Mouse (Mus musculus) brain, embryonic 14.5 days (tissue): ENCODE results near the gene Mlx. TPM values are rescaled to one million over a fixed set of nuclear protein-coding genes. Genes with fewer than 3 reads are reported as not detected.

Experiments used
- DNase-seq: peaks from one replicate; pipeline ENCODE4 v3.0.0-alpha.2; 2011; ENCODE audit warnings: low read depth
- CTCF ChIP-seq: fragments of 200-500 bp; IDR thresholded peaks from 2 replicates; pipeline ENCODE4 v1.5.1; 2012; ENCODE audit warnings: inconsistent platforms, mild to moderate bottlenecking, moderate library complexity, borderline replicate concordance; ENCODE audit not compliant: insufficient read depth, insufficient read length; ENCODE audit errors: extremely low read depth
- POLR2A ChIP-seq: fragments of 200-500 bp; IDR thresholded peaks from 2 replicates; pipeline ENCODE4 v1.6.1; 2012; ENCODE audit warnings: mild to moderate bottlenecking, inconsistent platforms, borderline replicate concordance; ENCODE audit not compliant: poor library complexity, insufficient read depth, insufficient read length, severe bottlenecking; ENCODE audit errors: extremely low read depth
- polyA plus RNA-seq: library from polyadenylated mRNA; depleted of rRNA; stranded (reverse); fragments of >200 nt; gene quantifications from 2 replicates; pipeline ENCODE4 v1.2.3, GENCODE M21; 2012; rRNA removed

Mlx gene
- polyA plus RNA-seq, 1 experiment, result 57.7 TPM

DNA sequence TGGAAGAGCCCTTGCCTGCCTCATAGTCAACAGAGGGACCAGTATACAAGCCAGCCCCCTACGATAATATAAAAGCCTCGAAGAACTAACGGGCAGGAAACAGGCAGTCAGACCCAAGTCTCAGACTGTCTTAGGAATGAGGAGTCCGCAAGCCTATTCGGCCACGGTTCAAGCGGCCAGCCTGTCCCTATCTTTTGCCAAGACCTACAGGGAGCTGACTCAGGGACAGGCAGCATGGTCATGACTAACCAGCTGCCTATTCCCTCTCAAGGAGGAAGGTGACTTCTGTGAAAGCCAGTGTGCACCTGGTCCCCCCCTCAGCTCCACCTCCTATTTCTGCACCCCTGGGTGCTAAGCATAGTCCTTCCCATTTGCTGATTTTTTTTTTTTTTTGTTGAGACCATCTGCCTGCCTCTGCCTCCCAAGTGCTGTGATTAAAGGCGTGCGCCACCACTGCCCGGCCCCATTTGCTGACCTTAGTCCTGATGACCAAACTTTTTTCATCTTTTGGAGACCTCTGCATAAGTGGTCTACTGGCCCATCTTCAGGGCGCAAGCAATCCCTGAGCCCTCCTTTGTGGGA is 42.0 kb downstream of the Mlx start:
- no peak for TF ChIP-seq CTCF
- no peak for TF ChIP-seq POLR2A
- no peak for DNase-seq

DNA sequence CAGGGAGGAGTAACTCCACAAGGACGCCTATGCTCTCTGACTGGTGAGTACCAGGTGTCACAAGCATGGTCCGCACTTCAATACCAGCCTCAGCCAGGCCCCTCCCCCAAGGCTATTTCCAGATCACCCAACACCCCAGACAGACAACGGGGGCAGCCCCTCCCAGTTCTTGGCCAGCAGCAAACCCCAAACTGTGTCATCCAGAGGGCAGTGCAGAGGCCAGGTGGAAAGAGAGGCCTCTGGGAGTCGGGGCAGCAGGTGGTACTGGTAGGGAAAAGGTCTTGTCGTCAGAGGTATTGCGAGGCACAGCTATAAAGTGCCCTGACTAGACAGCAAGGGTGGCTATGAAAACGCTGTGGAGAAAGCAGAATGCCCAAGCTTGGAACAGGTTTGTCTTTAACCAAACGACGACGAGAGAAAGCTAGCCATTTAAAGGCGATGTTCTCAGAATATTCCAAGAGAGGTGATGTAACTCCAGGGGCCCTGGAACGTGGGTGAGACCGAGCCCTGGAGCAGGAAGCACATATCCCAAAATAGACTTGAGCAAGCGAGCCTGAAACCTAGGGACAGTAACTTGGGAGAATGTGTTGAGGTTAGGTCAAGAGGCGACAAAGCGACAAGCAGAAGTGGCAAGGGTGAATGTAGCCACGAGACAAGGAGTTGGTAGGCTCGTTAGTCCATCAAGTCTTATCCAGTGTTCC is 43.1 kb downstream of the Mlx start:
- TF ChIP-seq CTCF (no peak), POLR2A (no peak)
- DNase-seq, result no peak

DNA sequence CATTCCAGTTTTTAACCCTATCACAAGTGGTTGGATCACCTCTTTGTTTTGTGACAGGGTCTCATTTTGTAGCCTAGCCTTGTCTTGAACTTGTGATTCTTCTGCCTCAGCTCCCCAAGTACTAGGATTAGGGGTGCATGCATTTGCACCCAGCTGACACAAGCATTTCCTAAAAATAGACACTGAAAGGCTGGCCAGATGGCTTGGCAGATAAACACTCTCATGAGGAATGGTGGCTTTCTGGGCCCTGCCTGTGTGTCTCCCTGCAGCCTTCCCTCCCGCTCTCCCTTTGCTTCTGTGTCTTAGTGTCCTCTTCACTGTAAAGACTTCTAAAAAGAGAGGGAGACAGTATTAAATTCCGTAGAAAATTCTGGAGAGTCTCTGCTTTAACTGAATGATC is 44.1 kb downstream of the Mlx start:
- TF ChIP-seq POLR2A (no peak), CTCF (no peak)
- peak; percentile 28 for DNase-seq

DNA sequence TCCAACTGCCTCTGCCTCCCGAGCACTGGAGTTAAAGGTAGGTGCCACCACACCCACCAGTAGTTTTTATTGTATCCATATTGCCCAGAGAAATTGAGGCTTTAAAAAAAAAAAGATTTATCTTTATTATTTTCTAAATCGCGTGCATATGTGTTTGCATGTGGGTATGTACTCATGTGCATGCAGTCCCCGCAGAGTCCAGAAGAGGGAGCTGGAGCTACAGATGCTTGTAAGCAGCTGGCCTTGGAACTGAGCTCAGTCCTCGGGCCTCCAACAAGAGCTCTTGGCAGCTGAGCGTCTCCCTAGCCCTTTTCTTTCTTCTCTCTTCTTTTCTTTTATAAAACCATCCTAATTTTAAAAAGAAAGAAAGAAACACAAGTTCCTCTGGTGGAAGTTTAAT is 44.6 kb downstream of the Mlx start:
- peak; percentile 59 for DNase-seq
- TF ChIP-seq POLR2A (no peak), CTCF (peak; percentile 37; the same call in 1 of the 2 replicates)

DNA sequence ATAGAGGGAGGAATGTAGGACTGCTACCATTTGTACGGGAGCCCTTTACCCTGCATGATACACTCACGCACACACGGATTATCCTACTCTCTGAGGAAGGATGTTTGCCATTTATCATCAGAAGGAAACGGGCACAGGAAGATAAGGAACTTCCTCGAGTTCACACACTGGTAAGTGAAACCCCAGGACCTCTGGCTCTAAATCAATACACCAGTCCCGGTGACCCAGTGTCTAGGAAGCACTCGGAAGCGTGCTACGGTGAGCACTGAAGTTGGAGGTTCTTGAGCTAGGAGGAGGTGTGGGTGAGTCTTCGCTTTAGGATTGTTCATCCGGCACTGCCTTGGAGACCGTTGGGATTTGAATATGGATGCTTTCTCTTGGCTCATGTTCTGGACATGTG is 46.0 kb downstream of the Mlx start:
- no peak for DNase-seq
- TF ChIP-seq CTCF (no peak), POLR2A (no peak)

DNA sequence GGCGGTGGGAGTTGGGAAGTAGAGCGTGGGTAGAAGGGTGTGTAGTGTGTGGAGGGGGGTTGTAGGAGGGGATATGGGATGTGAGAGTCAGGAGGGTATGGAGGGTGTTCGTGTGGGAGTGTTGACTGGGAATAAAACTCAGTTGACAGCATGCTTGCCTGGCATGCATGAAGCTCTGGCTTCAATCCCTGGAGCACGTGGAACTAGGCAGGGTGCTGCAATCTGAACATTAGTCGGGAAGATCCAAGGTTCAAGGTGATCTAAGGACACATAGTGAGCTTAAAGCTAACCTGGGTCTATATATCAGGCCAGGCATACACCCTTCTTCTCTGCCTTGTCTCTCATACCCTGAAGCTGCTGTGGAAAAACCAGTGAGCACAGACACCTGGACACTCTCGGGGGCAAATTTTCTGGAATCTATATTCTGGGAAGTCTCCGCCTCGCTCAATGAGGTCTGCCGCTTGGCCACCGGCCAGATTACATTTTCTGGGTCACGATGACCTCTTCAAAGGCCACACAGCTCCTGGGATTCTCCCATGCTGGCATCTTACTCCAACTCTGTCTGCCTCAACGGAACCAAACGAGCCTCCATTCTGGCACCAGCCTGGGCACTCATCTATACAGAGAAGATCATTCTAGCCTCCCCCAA is 47.3 kb downstream of the Mlx start:
- TF ChIP-seq CTCF (no peak), POLR2A (no peak)
- no peak for DNase-seq

DNA sequence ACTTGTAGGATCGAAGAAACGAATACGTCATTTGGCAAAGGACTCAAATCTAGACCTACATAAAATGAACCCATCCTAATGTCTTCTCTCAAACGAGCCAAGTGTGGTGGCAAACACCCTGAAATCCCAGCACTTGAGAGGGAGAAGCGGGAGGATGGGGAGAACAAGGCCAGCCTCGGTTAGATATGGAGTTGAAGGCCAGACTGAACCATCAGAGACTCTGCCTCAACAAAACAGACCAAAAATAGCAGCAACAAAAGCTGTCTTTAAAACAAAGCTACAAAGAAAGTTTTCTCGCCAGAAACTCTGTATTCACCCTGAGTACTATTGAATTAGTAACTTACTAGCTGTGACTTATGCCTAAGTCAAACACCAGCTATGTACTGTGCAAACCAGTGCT is 49.9 kb downstream of the Mlx start:
- TF ChIP-seq POLR2A (no peak), CTCF (no peak)
- DNase-seq, result no peak

DNA sequence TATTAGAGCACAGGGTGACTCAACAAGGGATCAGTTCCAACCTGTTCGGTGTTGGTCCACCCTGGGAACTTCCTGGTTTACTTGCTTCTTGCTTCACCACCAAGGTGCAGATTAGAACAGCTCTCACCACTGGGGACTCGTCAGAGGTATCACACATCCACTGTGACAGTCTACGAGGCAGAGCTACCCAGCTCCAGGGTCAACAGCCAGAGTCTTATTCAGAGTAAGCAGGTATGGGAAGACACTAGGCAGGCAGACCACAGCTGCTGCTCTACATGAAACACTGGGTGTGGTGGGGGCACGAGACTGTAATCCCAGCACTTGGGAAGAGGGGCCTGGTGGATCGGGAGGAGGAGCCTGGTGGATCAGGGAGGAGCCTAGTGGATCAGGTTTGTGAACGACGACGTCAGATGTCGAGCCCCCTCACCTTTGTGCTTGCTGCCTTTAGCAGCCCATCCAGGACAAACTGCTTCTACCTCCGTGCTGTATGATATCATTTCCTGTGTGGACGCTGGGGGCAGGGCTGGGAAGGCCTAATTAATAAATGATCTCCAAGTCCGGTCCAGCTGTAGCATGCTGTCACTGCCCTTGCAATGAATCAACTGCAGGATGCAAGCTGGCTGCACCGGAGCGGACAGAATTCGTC is 51.6 kb downstream of the Mlx start:
- DNase-seq, result peak; percentile 68
- TF ChIP-seq POLR2A (no peak), CTCF (no peak)

DNA sequence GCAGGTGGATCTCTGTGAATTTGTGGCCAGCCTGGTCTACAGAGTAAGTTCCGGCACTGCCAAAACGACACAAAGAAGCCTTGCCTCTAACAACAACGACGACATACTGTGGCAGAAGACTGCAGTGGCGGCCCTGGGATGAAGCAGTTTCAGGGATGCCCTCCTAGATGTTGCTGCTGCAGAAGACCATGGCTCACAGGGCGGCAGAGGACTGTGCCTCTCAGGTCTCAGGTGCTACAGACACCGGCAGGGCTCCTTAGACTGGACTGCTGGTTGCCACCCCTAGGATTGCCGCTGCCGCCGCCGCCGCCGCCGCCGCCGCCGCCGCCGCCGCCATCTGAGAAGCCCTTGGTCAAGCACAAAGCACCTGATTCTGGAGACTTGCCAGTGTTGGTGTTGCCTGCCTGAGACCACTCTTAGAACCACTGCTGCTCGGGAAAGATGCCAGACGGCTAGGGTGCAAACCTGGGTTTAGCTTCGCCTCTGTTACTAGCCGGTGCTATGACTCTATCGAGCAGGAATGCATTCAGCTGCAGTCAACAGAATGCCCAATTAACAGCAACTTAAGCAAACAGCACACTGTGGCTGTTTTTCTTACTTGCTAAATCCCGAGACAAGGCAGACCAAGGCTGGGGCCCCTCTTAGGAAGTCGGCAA is 53.2 kb downstream of the Mlx start:
- TF ChIP-seq CTCF (no peak), POLR2A (no peak)

DNA sequence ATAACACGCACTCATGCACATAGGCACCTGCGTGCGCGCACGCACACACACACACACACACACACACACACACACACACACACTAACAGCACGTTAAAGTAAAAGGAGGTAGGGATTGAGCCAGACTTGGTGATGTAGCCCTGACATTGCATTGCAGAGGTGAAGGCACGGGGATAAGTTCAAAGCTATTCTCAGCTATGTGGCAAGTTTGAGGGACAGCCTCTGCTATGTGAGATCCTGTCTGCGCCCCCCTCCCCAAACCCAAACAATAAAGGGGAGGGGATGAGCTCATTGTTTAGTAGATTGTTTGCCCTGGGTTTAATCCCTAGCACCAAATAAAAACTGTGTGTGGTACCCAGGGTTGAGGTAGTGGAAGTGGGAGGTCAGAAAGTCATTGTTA is 54.0 kb downstream of the Mlx start:
- no peak for DNase-seq
- TF ChIP-seq POLR2A (no peak), CTCF (no peak)

More for the DNA sequence above, 53.2 kb downstream of the Mlx start:
- peak; percentile 96 for DNase-seq

Other genes with a start within 250 kb of the Mlx start
- 16.4 and 21.5 TPM in 2 replicates for gene Stat5b, start 236.6 kb upstream of the Mlx start, polyA plus RNA-seq
- 1.4 and 2.1 TPM in 2 replicates for gene Stat5a, start 227.9 kb upstream of the Mlx start, polyA plus RNA-seq
- gene Stat3, start 147.7 kb upstream of the Mlx start, polyA plus RNA-seq, result 29.1 and 36.9 TPM in 2 replicates
- gene Cavin1, start 116.4 kb upstream of the Mlx start, polyA plus RNA-seq, result 10.5 and 24.4 TPM in 2 replicates
- 144 and 197 TPM in 2 replicates for gene Atp6v0a1, start 77.8 kb upstream of the Mlx start, polyA plus RNA-seq
- 11.9 and 12.5 TPM in 2 replicates for gene Naglu, start 17.3 kb upstream of the Mlx start, polyA plus RNA-seq
- gene Hsd17b1, start 8.9 kb upstream of the Mlx start, polyA plus RNA-seq, result 0.50 and 0.78 TPM in 2 replicates
- gene Coasy, start 4.7 kb upstream of the Mlx start, polyA plus RNA-seq, result 49.1 and 77.5 TPM in 2 replicates
- 19.4 and 24.2 TPM in 2 replicates for gene Psmc3ip, start 8.2 kb downstream of the Mlx start, polyA plus RNA-seq
- gene Retreg3, start 32.6 kb downstream of the Mlx start, polyA plus RNA-seq, result 79.0 and 82.7 TPM in 2 replicates
- gene Tubg1, start 32.7 kb downstream of the Mlx start, polyA plus RNA-seq, result 15.5 and 35.5 TPM in 2 replicates
- 25.3 and 30.7 TPM in 2 replicates for gene Tubg2, start 68.6 kb downstream of the Mlx start, polyA plus RNA-seq
- gene Cntnap1, start 83.2 kb downstream of the Mlx start, polyA plus RNA-seq, result 2.7 and 6.9 TPM in 2 replicates
- 9.5 and 12.0 TPM in 2 replicates for gene Plekhh3, start 84.1 kb downstream of the Mlx start, polyA plus RNA-seq
- 0.19 and 0.20 TPM in 2 replicates for gene Ccr10, start 88.2 kb downstream of the Mlx start, polyA plus RNA-seq
- 27.2 and 29.3 TPM in 2 replicates for gene Ezh1, start 139.2 kb downstream of the Mlx start, polyA plus RNA-seq
- 67.7 and 79.6 TPM in 2 replicates for gene Ramp2, start 158.8 kb downstream of the Mlx start, polyA plus RNA-seq
- 55.2 and 69.3 TPM in 2 replicates for gene Vps25, start 166.4 kb downstream of the Mlx start, polyA plus RNA-seq
- 4.0 and 5.3 TPM in 2 replicates for gene Wnk4, start 173.3 kb downstream of the Mlx start, polyA plus RNA-seq
- 0.53 and 0.79 TPM in 2 replicates for gene Cntd1, start 191.7 kb downstream of the Mlx start, polyA plus RNA-seq
- 158 and 159 TPM in 2 replicates for gene Coa3, start 191.8 kb downstream of the Mlx start, polyA plus RNA-seq
- gene Becn1, start 215.0 kb downstream of the Mlx start, polyA plus RNA-seq, result 102 and 107 TPM in 2 replicates
- 126 and 149 TPM in 2 replicates for gene Psme3, start 228.9 kb downstream of the Mlx start, polyA plus RNA-seq
- gene Aoc2, start 237.8 kb downstream of the Mlx start, polyA plus RNA-seq, result 10.1 and 11.5 TPM in 2 replicates
- 0.30 and 0.49 TPM in 2 replicates for gene Aoc3, start 243.3 kb downstream of the Mlx start, polyA plus RNA-seq